Mouse (Mus musculus): Measurements from ENCODE around the gene Aff4.

- TF ChIP-seq CTCF (IDR thresholded peaks at IDR 0.05; ENCODE audit: low read depth) = no peak
- TF ChIP-seq EP300 (IDR thresholded peaks at IDR 0.05; ENCODE audit: low read depth) = no peak
Measured at GRCm38 (mm10) chr11:53350291-53351223, at the start of gene Aff4.
